Mouse (Mus musculus): ENCODE results near the gene Pikfyve. TPM values are rescaled to one million over a fixed set of nuclear protein-coding genes. Genes with fewer than 3 reads are reported as not detected.

Pikfyve gene
- 3.6 and 10.1 TPM in 2 replicates for polyA plus RNA-seq (2021; fragmentation: Nextera tagmentation)
- long read RNA-seq, experiment 1, partial matches to known transcripts = 2 of 6 reads
- long read RNA-seq, experiment 1, other reads (novel, unspliced or antisense) = 4 of 6 reads
- long read RNA-seq, experiment 2, partial matches to known transcripts = 1 of 10 reads
- long read RNA-seq, experiment 2, other reads (novel, unspliced or antisense) = 9 of 10 reads

DNA sequence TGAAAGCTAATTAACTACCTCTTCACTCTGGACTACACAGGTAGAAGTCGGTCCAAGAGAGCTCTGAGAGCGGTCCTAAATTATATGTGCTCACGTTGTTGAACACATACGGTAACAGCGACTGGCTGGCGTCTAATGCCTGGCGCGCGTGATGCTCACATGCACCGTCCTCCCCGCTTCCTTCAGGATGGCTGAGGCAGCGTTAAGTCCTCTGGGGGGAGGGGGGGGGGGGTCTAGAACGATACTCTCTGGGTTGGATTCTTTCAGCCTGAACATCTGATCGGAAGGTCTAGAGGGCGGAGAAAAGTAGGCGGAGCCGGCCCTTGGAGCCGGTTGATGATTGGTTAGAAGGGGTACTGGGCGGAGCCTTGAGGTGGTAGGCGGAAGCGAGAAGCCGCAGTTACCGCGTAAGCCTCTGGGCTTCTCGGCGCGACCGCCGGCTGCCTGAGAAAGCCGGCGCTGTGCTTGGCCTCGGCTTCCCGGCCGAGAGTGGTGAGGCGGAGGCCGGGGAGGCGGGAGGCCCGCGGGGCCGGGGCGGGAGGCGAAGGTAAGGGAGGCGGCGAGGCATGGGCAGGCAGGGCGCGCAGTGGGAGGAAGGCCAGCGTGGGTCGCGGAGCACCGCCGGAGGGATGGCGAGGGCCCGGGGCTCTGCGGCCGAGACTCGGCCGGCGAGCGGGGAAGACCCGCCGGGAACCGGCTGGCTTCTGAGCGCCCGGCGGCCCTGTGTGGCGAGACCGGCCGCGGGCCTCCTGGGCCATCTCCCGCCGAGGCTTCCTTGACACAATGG is at the start of gene Pikfyve, which contains the start of gene Idh1:
Pikfyve (plus strand) TSS at position 397 of the 787 bp plus-strand sequence.
Idh1 (minus strand) TSS at position 214 of the 787 bp plus-strand sequence.

DNA sequence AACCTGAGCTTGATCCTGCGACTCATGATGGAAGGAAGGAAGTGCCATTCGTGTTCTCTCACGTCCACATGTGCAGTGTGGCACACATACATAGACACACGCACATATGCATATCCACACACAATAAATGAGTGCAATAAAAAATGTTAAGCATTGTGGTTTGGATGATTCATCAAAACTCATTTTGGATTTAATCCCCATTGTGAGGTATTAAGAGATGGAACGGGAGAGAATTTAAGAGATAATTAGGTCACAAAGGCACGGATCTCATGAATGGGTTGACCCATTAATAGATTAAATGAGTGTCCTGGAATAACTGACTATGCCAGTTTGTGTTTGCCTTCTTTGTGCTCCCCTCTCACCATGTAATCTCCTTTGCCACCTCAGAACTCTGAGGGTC is 95.3 kb downstream of the Pikfyve start, which contains the start of gene Pth2r:
Pth2r (plus strand) TSS at position 301 of the 400 bp plus-strand sequence.

Other genes with a start within 250 kb of the Pikfyve start
- 8.2 and 10.2 TPM in 2 replicates for gene Plekhm3, start 229.9 kb upstream of the Pikfyve start, polyA plus RNA-seq (2021; fragmentation: Nextera tagmentation)
- gene Akr1cl, start 153.9 kb upstream of the Pikfyve start, polyA plus RNA-seq (2021; fragmentation: Nextera tagmentation) = not detected in 2 replicates
- gene Cryge, start 135.5 kb upstream of the Pikfyve start, polyA plus RNA-seq (2021; fragmentation: Nextera tagmentation) = not detected in 2 replicates
- gene Crygd, start 123.2 kb upstream of the Pikfyve start, polyA plus RNA-seq (2021; fragmentation: Nextera tagmentation) = not detected in 2 replicates
- not detected in 2 replicates for gene Crygc, start 113.0 kb upstream of the Pikfyve start, polyA plus RNA-seq (2021; fragmentation: Nextera tagmentation)
- gene Crygb, start 104.4 kb upstream of the Pikfyve start, polyA plus RNA-seq (2021; fragmentation: Nextera tagmentation) = not detected in 2 replicates
- gene Cryga, start 83.3 kb upstream of the Pikfyve start, polyA plus RNA-seq (2021; fragmentation: Nextera tagmentation) = 0.83 and 1.0 TPM in 2 replicates
- gene Gm28845, start 67.1 kb upstream of the Pikfyve start, polyA plus RNA-seq (2021; fragmentation: Nextera tagmentation) = 0.53 and 0.70 TPM in 2 replicates
- gene D630023F18Rik, start 63.5 kb upstream of the Pikfyve start, polyA plus RNA-seq (2021; fragmentation: Nextera tagmentation) = 7.8 and 10.2 TPM in 2 replicates
- gene Idh1, start 183 bp upstream of the Pikfyve start, polyA plus RNA-seq (2021; fragmentation: Nextera tagmentation) = 30.5 and 42.1 TPM in 2 replicates
- 0.68 and 1.4 TPM in 2 replicates for gene Pth2r, start 95.4 kb downstream of the Pikfyve start, polyA plus RNA-seq (2021; fragmentation: Nextera tagmentation)